Mouse (Mus musculus): Measurements from ENCODE around the gene Ogfr.

Gene Ogfr

DNA sequence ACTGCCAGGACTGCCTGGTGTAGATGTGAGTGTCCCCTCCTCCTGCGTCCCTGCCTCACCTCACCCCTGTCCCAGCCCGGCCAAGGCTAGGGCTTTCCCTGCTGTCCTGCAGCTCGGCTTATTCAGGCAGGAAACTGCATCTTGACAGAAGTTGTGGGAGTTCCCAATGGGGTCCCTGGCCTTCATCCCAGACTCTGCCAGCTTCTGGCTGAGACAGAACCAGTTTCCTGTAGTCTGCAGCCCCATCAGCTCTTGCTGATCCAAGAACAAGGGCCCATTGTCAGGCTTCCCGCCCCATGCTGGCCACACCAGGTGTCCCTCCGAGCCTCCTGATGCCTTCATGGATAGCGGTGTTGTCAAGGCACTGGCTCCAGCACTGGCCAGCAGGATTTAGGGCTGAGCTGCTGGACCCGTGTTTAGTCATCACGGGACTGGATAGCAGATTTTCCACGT lies 11.6 kb downstream of the Ogfr start:
- no peak for DNase-seq (ENCODE audit: low read depth, low spot score)

- no peak for DNase-seq (ENCODE audit: low read depth, low spot score)
These were observed 15.7 kb downstream of the Ogfr start for GRCm38 (mm10) chr2:180604781-180605180.

DNA sequence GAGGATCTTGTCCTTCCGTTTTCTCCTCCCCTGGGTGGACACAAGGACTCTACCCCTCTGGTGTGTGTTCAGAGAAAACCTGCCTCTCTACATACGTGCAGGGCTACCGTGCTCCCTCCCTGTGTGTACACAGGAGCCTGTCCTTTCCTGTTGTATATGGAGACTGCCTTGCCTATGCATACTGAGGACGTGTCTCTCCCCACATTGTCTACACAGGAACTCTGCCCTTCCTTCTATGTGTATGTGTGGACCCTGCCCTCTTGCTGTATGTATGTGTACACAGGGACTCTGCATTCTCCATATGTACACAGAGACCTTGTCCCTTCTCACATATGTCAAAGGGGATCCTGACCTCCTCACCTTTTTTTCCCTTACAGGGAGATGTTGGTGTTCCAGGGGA lies 21.2 kb downstream of the Ogfr start:
- no peak for DNase-seq (ENCODE audit: low read depth, low spot score)

GRCm38 (mm10) chr2:180611882-180612281 lies 22.8 kb downstream of the Ogfr start:
- no peak for DNase-seq (ENCODE audit: low read depth, low spot score)

DNA sequence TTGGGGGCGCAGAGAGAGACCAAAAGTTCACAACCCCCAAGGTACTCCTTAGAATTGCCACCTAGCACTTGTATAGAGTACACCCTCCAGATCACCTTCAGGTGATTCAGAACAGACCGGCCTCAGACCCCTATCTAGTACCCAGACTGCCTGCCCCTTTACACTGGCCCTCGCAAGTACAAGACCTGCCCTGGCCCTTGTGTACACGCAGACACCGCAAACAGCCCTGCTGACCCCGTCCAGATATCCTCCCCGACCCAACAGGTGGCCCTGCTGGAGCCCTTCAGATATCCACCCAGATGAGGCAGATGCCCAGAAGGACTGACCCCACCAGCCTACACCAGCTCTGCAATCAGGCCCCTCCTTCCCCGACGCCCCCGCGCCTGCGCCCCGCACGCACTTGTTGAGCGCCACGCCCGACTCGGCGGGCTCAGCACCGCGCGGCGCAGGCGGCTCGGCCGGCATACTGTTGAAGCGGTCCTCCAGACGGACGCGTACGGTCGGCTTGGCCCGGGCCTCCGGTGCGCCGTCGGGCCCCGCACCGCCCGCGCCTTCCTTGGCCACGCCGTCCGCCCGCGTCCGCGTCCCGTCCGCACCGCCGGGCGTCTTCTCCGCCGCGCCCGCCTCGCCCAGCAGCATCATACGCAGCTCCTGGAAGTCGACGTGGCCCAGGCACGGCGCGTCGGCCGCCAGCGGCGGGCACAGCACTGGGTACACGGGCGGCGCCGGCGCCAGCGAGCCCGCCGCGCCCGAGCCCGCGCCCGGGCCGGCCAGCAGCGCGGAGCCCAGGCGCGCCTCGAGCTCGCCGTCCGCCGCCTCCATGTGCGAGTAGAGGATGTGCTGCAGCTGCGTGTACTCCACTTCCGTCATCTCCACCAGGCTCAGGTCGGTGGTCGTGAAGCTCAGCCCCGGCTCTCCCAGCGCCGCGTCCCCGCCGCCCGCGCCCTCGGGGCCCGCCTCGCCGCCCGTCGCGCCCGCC lies 52.8 kb downstream of the Ogfr start:
- DNase-seq (ENCODE audit: low read depth, low spot score) = no peak

DNA sequence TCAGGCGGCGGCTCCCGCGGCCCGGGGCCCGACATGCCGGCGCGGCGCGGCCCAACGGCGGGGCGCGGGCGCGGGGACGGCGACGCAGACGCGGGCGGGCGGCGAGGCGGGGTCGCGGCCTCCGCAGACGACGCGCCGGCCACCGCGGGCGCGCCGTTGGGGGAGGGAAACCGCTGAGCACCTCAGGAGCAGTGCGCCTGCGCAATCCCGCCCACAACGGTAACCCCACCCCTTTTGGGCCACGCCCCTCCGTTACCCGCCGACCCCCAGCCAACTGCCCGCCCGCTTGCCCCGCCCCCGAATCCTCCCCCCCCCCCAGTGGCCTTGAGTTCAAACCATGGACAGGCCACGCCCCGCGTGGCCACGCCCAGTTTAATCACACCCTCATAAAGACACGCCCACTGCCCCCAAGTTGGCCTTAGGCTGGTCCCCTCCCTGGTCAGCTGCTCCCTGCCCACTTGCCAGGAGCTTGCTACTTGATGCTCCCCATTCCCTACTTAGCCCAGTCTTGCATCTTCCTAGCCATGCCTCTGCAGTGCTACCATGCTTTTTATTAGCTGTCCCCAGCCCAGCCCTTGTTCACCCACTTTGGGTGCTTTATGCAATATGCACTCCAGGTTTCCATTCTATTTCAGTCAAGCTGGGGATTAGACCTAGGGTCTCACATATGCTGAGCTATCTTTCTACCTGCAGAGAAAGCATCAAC lies 53.7 kb downstream of the Ogfr start, which contains the start of gene Tcfl5:
Tcfl5 (minus strand) TSS at position 154 of the 706 bp plus-strand sequence.
- DNase-seq (ENCODE audit: low read depth, low spot score) = no peak

- DNase-seq (ENCODE audit: low read depth, low spot score) = no peak
These were observed 54.6 kb downstream of the Ogfr start for GRCm38 (mm10) chr2:180643626-180644025.

Measured in brain, embryonic 18.5 days (tissue).